12 mouse cellular contexts compared by ENCODE assay signal in the genomic region with DNA sequence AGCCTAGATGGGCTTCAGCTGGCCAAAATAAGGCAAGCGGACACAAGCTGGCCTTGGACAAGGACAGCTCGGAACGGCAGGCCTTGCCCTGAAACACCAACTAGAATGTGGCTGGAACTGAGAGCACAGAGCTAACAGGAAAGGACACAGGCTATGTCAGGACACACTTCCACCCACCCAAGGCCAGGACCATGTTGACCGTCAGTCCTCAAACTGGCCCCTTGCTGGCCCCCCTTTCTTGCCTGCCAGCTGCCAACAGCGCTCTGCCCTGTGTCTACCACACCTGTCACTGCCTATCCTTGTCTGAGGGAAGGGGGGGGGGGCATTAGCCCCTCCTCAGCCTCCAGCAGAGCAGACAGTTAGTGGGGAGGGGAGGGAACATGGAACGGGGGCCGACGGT. TPM values are rescaled to one million over a fixed set of nuclear protein-coding genes. Genes with fewer than 3 reads are reported as not detected.
DNase-seq lines count a peak whose midpoint lies in the region; ATAC-seq and TF ChIP-seq lines count a peak whose summit lies in the region.
"Had no signal": no experiment of that assay in that cellular context is flagged by ENCODE, and none has a peak within 500 bp of the region (broad histone marks: within the 10 kb centered on the region; RNA-seq: fewer than 3 reads in every experiment).

A gene (plus strand): TSS at position 316 of the 400 bp plus-strand sequence.

- peaks cover 5% of the 10 kb centered on the region for H3K36me3 ChIP-seq in kidney, postnatal 0 days (ENCODE audit: insufficient read depth, low read length)
- H3K36me3 ChIP-seq in embryonic facial prominence, embryonic 10.5 days (replicated peaks), result peaks cover 10% of the 10 kb centered on the region
- peaks cover 1% of the 10 kb centered on the region; the same call in 1 of the 2 replicates for H3K36me3 ChIP-seq in hindbrain, embryonic 11.5 days (ENCODE audit: control insufficient read depth, insufficient read depth, low read length)

- H3K4me1 ChIP-seq in kidney, postnatal 0 days (replicated peaks; ENCODE audit: insufficient read depth, low read length), result peaks cover 11% of the 10 kb centered on the region
- H3K4me1 ChIP-seq in embryonic facial prominence, embryonic 10.5 days, result peaks cover 29% of the 10 kb centered on the region
- peaks cover 3% of the 10 kb centered on the region; the same call in 1 of the 2 replicates for H3K4me1 ChIP-seq in hindbrain, embryonic 11.5 days (replicated peaks; ENCODE audit: control insufficient read depth, insufficient read depth, low read length)

- peak within 1 kb of the TSS; percentile 13; the same call in 1 of the 2 replicates for H3K4me2 ChIP-seq in kidney, postnatal 0 days (ENCODE audit: low read length)
- H3K4me2 ChIP-seq in hindbrain, embryonic 11.5 days (replicated peaks; ENCODE audit: low read depth, low read length), result no peak within 1 kb of the TSS

- no peak; the same call in 1 of the 2 replicates for ATAC-seq in kidney, postnatal 0 days (replicated peaks; ENCODE audit: low FRiP score, low read depth)
- ATAC-seq in hindbrain, embryonic 11.5 days (ENCODE audit: low FRiP score), result no peak
- ATAC-seq: inflammation-experienced regulatory T-cells, adult 6 months had no signal

- H3K9me3 ChIP-seq in kidney, postnatal 0 days (replicated peaks; ENCODE audit: low read length), result no peaks in the 10 kb centered on the region
- H3K9me3 ChIP-seq in embryonic facial prominence, embryonic 10.5 days, result no peaks in the 10 kb centered on the region
- no peaks in the 10 kb centered on the region for H3K9me3 ChIP-seq in hindbrain, embryonic 11.5 days (ENCODE audit: control insufficient read depth, low read length)

- no peak for TF ChIP-seq CTCF in kidney, postnatal 0 days (IDR thresholded peaks at IDR 0.05; ENCODE audit: low read depth)

- no peak for DNase-seq in kidney, postnatal 0 days (ENCODE audit: low spot score)
- DNase-seq in kidney, postnatal 10 days, result no peak
- DNase-seq in embryonic facial prominence, embryonic 10.5 days (ENCODE audit: low spot score), result no peak
- peak in 1 of 2 experiments; percentile 45 for DNase-seq in gastrocnemius, postnatal 4 days (ENCODE audit: low spot score in 2 of 2)
- peak in 1 of 2 experiments; percentile 58 for DNase-seq in heart, postnatal 36 days
- no peak for DNase-seq in frontal cortex, postnatal 10 days (ENCODE audit: low spot score in 2 of 2)
- DNase-seq in spleen, adult 12 weeks (ENCODE audit: low spot score), result no peak
- no peak for DNase-seq in hindbrain, embryonic 11.5 days (ENCODE audit: low spot score)
- DNase-seq: cerebellum, adult 9-11 months; thymus, postnatal 25 days had no signal

- H3K27ac ChIP-seq in kidney, postnatal 0 days, result peak within 1 kb of the TSS; percentile 62
- peak within 1 kb of the TSS; percentile 54; the same call in 1 of the 2 replicates for H3K27ac ChIP-seq in embryonic facial prominence, embryonic 10.5 days (replicated peaks)
- no peak within 1 kb of the TSS for H3K27ac ChIP-seq in hindbrain, embryonic 11.5 days (ENCODE audit: low read depth, low read length)

- no peak within 1 kb of the TSS for H3K4me3 ChIP-seq in kidney, postnatal 0 days (replicated peaks; ENCODE audit: low read depth, low read length)
- H3K4me3 ChIP-seq in embryonic facial prominence, embryonic 10.5 days, result 0 out of 2 replicates have a peak within 1 kb of the TSS, but pooled peaks have one; percentile 5
- no peak within 1 kb of the TSS for H3K4me3 ChIP-seq in hindbrain, embryonic 11.5 days (ENCODE audit: low read depth, low read length)

- peak within 1 kb of the TSS; percentile 35; the same call in 1 of the 2 replicates for H3K9ac ChIP-seq in kidney, postnatal 0 days (ENCODE audit: low read depth, low read length)
- H3K9ac ChIP-seq in hindbrain, embryonic 11.5 days (ENCODE audit: low read depth, low read length), result no peak within 1 kb of the TSS

- no peaks in the 10 kb centered on the region for H3K27me3 ChIP-seq in kidney, postnatal 0 days (ENCODE audit: insufficient read depth, low read length)
- H3K27me3 ChIP-seq in embryonic facial prominence, embryonic 10.5 days (replicated peaks; ENCODE audit: low read depth, poor library complexity, severe bottlenecking), result no peaks in the 10 kb centered on the region
- H3K27me3 ChIP-seq in hindbrain, embryonic 11.5 days (ENCODE audit: control insufficient read depth, insufficient read depth, low read length), result no peaks in the 10 kb centered on the region

- intact Hi-C loops in heart, postnatal 36 days (cut with DNase I), result no loop called here

- 80% methylated on average over 8 of the region's 8 CpGs for WGBS in kidney, postnatal 0 days
- WGBS in embryonic facial prominence, embryonic 10.5 days, result 77% methylated on average over 8 of the region's 8 CpGs
- 75% methylated on average over 8 of the region's 8 CpGs for WGBS in hindbrain, embryonic 11.5 days

RNA-seq across cellular contexts. Expression of the gene that starts here (rescaled TPM):
- 13.0 and 13.3 TPM in 2 replicates for polyA plus RNA-seq in kidney, postnatal 0 days (2015; fragmentation: Nextera tagmentation; extraction: Ambion mirVana)
- 0.62 and 1.1 TPM in 2 replicates for polyA plus RNA-seq in embryonic facial prominence, embryonic 10.5 days (2016; fragmentation: Nextera tagmentation; extraction: Ambion mirVana)
- 100 to 1,000 TPM; 294 to 332 TPM for total RNA-seq in gastrocnemius, postnatal 4 days (2021)
- 100 to 1,000 TPM; 188 to 200 TPM for total RNA-seq in heart, postnatal 36 days (2021)
- 0.77 and 1.8 TPM in 2 replicates for polyA plus RNA-seq in hindbrain, embryonic 11.5 days (2014; fragmentation: Nextera tagmentation; extraction: Ambion mirVana)
- polyA plus RNA-seq: forebrain, embryonic 11.5 days; inflammation-experienced regulatory T-cells, adult 6 months had no signal
